Mouse (Mus musculus): Measurements from ENCODE around the gene Dok7.
A peak's percentile ranks its signal among the peaks of the same experiment; 100 is the strongest.

Dok7 gene

GRCm38 (mm10) chr5:35057582-35057981 lies 1.0 kb downstream of the Dok7 start:
- DNase-seq (ENCODE audit: low spot score in 2 of 2): no peak

GRCm38 (mm10) chr5:35058216-35058615 lies 1.6 kb downstream of the Dok7 start:
- DNase-seq (ENCODE audit: low spot score in 2 of 2): no peak

DNA sequence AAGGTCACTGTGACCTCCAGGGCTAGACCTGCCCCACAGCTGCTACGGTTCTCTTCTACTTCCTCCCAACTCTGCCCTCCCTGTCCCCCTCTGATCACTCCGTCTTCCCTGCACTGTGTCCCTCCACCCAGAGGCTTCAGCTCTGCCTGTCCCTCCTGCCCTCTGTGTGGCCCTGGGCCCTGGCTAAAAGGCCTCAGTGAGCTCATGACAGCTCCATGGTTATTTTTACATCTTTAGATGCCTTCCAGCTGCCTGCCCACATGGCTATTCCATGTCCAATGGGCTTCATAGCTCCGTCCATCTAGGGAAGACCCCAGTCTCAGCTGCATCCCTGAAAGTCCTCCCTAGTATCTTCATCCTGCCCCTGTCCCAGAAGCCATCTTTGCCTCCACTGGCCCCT lies 3.5 kb downstream of the Dok7 start:
- no peak for DNase-seq (ENCODE audit: low spot score in 2 of 2)

DNA sequence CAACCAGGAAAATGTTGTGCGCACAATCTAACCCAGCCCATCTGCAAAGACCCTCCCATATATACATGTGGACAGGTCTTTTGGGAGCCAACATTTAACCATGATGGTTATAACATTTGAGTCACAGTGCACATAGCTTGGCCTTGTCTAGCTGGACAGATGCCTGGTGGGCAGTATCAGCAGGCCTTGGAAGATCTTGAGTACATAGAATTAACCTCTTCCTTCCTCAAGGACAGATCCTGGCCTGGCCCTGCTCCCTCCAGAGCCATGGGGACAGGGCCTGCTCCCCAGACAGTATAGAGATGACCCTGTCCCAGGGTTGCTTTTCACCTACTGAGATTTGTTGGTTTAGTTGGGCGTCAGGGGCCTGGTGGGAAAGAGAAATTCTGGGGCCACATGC lies 13.3 kb downstream of the Dok7 start:
- DNase-seq (ENCODE audit: low spot score in 2 of 2): no peak

- no peak for DNase-seq (ENCODE audit: low spot score in 2 of 2)
These were observed 13.7 kb downstream of the Dok7 start for GRCm38 (mm10) chr5:35070314-35070713.

DNA sequence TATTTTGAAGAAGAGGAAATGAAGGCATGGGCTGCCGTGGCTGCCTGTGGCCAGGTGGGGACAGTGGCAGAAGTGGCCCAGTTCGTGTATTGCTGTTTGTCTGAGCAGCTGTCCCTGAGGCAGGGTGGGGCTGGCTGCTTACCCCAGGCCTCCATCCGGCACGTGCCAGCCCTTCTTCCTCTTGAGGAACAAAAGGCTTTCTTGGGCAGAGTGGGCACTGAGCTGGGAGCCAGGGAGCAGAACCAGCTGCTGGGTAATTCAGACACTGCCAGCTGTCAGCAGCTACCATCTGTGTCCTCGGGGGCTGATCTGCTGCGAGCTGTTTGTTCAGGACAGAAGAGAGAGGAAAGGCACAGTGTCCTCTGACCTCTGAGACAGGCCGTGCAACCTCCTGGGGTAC lies 14.4 kb downstream of the Dok7 start:
- peak in 1 of 2 experiments; percentile 27 for DNase-seq (ENCODE audit: low spot score in 2 of 2)

GRCm38 (mm10) chr5:35071855-35072254 lies 15.3 kb downstream of the Dok7 start:
- no peak for DNase-seq (ENCODE audit: low spot score in 2 of 2)

DNA sequence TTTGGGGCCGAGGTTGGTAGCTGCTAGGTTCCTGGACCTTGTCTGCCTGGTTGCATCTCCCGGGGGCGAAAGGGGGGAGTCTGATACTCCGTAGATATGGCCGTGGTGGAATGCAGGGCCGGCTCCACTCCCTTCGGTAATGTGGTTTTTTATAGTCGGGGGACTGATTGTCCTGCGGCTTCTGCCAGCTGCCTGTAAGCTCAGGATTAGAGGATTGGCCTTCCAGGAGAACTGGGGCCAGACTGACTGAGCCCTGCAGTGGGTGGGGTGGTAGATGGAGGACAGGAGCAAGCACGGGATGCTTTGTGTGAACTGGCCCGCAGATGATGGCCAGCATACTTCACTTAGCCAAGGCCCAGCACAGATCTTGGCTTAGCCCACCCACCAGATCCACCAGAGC lies 16.7 kb downstream of the Dok7 start:
- no peak for DNase-seq (ENCODE audit: low spot score in 2 of 2)

- no peak for DNase-seq (ENCODE audit: low spot score in 2 of 2)
These were observed 17.4 kb downstream of the Dok7 start for GRCm38 (mm10) chr5:35073992-35074391.

DNA sequence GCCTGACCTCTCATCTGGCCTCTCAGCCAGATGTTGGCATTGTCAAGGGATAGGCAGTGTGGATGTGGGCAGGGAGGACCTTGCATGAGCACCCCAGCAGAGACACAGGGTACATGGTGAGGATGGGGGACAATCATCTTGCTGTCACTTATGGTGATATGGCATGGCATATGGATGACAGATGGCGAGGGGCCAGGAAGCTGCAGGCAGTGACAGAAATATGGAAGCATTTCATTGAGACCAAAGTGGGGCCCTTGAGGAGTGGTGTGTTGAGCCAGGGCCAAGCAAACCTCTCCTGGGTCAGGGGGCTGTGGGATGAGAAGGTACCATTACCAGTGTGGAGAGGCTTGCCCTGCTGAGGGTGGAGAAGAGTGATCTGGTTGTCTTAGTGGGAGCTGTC lies 19.8 kb downstream of the Dok7 start:
- no peak for DNase-seq (ENCODE audit: low spot score in 2 of 2)

DNA sequence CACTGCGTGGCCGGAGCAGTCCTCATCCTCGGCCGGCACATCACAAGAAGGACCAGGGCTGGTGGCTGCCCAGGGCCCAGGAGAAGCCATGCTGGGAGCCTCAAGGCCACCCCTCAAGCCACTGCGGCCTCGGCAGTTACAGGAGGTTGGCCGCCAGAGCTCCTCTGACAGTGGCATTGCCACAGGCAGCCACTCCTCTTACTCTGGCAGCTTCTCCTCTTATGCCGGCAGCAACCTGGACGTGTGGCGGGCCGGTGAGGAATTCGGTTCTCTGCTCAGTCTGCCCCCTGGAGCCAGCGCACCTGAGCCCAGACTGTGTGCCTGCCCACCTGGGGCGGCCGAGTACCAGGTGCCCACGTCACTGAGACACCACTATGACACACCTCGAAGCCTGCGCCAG lies 22.5 kb downstream of the Dok7 start:
- DNase-seq (ENCODE audit: low spot score in 2 of 2): no peak

DNA sequence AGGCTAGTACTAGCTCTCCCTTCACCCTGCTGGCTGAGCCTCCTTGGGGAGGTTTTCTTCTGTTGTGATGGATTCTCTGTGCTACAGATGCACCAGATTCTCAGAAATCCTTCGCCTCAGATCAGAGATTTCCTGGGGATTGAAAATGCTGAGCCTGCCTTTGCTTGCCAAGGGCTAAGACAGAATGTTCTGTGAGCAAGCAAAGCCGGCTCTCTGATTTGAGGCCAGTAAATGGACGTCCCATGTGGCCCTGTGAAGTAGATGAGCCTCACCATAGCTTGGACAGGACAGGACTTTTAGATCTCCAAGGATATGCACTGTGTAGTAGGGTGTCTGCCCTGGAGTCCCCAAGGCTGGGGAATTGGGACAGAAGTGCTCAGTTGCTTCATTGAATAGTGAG lies 28.3 kb downstream of the Dok7 start:
- no peak for DNase-seq (ENCODE audit: low spot score in 2 of 2)

GRCm38 (mm10) chr5:35088785-35089613 lies 32.4 kb downstream of the Dok7 start:
- DNase-seq (ENCODE audit: low spot score in 2 of 2): peak in 1 of 2 experiments; percentile 42

DNA sequence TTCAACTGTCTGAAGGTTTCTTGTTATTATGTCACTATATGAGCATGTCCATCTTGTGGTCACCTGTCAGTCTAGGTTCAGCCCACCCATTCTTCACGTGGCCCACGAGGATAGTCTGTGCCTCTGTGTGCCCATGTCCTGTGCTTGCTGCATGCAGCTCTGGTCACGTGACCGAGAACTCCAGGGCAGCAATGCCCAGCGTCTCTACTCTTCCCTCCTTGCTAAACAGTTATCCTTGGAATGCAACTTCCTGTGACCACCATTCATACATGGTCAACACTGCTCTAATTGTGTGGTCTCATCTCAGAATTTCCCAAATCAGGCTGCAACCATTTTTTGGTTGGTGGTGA lies 33.0 kb downstream of the Dok7 start:
- DNase-seq (ENCODE audit: low spot score in 2 of 2): no peak

- DNase-seq (ENCODE audit: low spot score in 2 of 2): no peak
These were observed 35.1 kb downstream of the Dok7 start for GRCm38 (mm10) chr5:35091636-35092035.

DNA sequence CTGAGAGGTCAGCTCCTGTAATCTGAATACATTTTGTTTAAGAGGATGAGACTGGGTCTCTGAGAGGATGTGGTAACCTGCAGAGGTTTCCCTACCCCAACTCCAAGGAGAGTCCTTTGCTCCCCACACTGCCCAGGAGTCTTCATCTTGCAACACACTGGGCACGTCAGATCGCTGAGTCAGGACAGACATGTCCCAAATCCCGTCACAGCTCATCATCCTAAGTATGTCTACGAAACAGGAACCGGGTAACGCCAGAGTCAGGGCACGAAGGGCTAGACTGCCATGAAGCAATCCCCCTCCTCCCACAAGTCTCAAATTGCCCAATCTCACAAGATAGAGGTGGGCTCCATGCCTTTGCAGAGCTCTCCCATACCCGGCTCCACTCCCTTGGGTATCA lies 46.5 kb downstream of the Dok7 start:
- no peak for DNase-seq (ENCODE audit: low spot score in 2 of 2)

- no peak for DNase-seq (ENCODE audit: low spot score in 2 of 2)
These were observed 47.0 kb downstream of the Dok7 start for GRCm38 (mm10) chr5:35103528-35103927.

DNA sequence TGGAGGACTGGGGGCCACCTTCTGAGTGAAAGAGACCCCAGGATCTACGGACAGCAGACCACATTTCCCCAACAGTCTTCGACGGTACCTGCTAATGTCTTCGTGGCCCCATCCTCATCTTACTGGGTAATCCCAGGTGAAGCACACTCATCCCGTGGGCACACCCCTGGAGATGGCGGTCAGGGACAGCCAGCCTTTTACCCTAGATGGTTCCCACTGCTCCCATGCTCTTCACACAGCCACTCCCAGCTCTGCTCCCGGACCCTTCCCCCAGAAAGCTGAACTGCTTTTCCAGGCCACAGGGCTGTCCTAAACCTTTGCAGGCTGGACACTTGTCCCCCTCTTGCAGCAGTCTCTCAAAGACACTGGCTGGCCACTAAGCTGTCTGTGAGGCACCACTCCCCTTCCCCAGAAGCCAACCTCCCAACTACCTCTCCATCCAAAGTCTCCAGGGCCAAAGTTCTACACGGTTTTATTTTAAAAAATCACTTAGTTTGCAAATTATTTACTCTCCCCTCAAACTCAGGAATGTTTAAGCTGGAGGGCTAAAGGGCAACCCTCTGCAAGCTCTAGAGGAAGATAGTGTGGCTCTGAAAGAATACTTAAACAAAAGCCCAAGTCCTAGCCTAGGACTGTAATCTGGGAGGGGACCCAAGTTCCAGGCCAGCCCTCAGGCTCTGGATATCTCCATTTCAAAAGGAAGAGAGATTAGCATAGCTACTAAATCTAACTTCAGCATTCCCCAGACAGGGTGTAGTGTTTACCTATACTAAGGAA lies 47.8 kb downstream of the Dok7 start:
- no peak for DNase-seq (ENCODE audit: low spot score in 2 of 2)

DNA sequence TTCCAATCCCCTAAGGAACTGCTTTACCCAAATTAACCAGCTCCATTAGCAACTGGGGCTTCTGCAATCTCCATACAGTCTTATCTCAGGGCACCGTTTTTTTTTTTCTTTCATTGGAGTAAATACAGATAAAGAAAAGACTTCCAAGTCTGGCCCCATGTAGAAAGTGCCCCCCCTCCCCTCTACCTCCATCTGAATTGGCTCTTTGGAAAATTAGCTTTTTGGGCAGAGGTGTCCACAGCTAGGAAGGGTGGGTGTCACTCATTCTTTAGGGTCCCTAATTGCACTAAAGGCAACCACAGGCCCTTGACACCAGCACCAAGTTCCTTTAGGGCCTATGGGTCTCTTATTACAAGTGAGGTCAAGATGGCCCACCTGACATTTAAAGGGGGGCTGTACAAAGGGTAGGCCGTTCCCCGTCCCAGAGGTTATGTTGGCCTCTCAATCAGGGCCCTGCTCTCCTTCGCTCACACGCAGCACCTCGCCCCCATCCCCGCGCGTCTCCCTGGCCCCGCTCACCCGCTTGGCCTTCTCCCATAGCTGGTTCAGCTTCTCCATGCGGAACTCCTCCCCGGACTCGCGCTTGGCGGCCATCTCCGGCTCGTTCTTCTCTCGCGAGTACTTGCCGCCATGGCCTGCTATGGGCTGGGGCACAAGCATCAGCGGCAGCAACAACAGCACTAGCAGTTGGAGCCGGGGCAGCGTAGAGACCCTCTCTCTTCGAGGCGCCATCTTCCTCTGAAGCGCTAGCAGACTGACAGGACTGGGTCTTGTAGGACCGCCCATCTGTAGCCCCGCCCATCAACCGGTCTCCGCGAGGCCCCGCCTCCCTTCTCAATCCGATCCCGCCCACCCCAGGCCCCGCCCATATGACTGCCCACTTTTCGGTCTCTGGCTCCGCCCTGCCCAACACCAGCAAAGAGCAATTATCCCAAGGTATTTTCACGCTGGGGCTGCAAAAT lies 48.7 kb downstream of the Dok7 start, which contains the start of gene Lrpap1:
Gene Lrpap1, minus strand, starts transcription at position 807 of the 962 bp plus-strand sequence.
- peak; percentile 78 to 87 for DNase-seq (ENCODE audit: low spot score in 2 of 2)

GRCm38 (mm10) chr5:35105922-35106298 lies 49.3 kb downstream of the Dok7 start:
- no peak for DNase-seq (ENCODE audit: low spot score in 2 of 2)

DNA sequence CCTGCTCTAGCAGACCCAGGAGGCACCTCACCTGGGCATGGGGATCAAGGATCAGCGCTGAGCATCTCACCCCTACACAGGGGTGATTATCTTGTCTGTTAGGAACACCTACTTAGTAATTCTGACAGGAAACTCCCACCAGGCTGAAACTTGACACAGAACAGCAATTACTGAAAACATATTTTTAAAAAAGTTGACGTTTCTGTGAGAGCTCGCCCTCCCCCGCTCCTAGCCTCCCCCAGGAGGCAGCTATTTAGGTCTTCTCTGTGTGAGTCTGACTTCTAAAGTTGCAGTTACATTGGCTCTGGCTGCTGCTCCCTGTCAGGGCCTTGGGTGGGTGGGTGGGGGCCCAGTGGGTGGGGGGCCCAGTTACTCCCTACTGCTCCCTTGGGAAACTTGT lies 55.9 kb downstream of the Dok7 start:
- DNase-seq (ENCODE audit: low spot score in 2 of 2): no peak

DNA sequence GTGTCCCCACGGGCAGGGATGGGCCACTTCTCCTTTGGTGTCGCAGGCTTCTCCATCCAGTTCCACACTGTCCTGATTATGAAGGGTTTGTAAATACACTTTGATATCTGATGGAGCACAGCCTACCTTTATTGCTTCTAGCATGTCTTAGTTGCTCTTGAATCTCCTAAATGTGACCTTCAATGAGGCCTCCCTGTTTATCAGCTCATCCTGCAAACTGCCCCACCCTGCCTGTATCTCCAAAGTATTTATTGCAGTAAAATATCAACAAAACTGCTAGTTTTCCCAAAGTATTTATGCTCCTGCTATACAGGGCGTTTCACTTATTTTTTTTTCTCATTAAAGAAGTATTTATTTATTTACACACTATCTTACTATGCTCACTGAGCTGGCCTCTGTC lies 59.4 kb downstream of the Dok7 start:
- no peak for DNase-seq (ENCODE audit: low spot score in 2 of 2)
